Mouse (Mus musculus): ENCODE results near the gene Pcna. TPM values are rescaled to one million over a fixed set of nuclear protein-coding genes. Genes with fewer than 3 reads are reported as not detected.

Pcna gene
- polyA plus RNA-seq, 1 experiment = 203 TPM

DNA sequence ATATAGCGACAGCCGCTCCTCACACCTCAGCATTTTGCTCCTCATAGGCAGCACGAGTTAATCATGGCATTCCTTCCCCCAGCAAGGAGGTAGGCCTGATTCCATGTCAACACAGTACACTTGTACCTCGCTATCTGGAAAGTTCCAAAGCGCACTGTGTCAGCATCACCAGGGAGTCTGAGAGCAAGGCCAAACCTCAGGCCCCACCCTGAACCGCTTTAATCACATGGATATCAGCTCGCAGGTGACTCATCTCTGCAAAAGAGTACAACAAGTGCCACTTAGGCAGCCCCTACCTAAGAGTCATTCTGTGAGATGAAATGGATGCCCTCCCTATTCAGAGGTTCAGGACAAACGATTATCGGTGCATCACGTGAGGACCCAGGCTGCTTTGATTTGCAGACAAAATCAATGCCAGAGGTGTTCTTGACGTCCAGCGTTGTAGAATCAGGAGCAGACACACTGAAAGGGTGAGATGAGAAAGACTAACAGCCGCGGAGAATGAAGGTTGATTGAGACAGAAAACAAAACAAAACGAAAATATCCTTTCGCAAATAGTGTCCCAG is 46.7 kb downstream of the Pcna start:
- TF ChIP-seq CTCF (IDR thresholded peaks at IDR 0.05; ENCODE audit: borderline replicate concordance, insufficient read depth, low read length) (no peak), POLR2A (IDR thresholded peaks at IDR 0.05; ENCODE audit: low read depth, low read length) (no peak)
- H3K4me1 ChIP-seq (ENCODE audit: control insufficient read depth, insufficient read depth, low read length) = no peaks in the 10 kb centered on the region
- no peak overlapping the region for H3K4me3 ChIP-seq (ENCODE audit: insufficient read depth, low read length)
- H3K27ac ChIP-seq (ENCODE audit: insufficient read depth, low read length) = no peak overlapping the region

DNA sequence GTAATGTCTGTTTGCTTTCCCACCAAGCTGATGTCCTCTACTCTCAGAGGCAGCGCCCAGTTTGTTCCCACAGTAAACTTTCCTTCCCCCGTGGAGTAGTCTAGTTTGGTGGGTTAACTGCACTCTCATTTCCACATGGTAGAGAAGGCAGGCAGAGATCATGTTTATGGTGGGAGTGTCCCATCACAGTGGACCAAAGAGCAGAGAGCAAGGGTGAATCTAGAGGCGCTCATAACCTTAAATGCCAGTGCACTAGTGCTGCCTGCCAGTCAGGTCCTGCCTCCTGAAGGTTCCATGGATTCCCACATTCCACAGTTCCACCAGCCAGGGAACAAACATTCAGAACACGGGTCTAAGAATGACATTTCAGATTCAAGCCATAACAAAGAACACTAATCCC is 47.6 kb downstream of the Pcna start:
- Histone ChIP-seq H3K4me3 (ENCODE audit: insufficient read depth, low read length) (no peak overlapping the region), H3K27ac (ENCODE audit: insufficient read depth, low read length) (no peak overlapping the region), H3K4me1 (ENCODE audit: control insufficient read depth, insufficient read depth, low read length) (no peaks in the 10 kb centered on the region)
- TF ChIP-seq CTCF (IDR thresholded peaks at IDR 0.05; ENCODE audit: borderline replicate concordance, insufficient read depth, low read length) = no peak
- TF ChIP-seq POLR2A (IDR thresholded peaks at IDR 0.05; ENCODE audit: low read depth, low read length) = no peak

DNA sequence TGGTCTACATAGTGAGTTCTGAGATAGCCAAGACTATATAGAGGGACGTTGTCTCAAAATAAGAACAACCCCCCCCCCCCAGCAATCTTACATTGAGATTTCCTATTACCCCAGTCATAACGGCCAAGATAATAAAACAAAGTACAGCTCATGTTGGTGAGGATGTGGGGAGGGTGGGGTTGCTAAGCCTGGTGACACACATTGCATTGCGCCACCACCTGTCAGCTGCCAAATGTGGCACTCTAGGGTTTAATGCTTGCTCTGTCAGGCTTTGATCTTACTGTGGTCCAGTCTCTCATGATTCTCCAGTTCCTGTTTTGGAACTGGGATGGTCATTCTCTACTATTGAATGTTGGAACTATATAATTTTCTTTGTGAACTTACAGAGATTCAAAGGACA is 49.3 kb downstream of the Pcna start:
- no peak overlapping the region for H3K4me3 ChIP-seq (ENCODE audit: insufficient read depth, low read length)
- no peak for TF ChIP-seq CTCF (IDR thresholded peaks at IDR 0.05; ENCODE audit: borderline replicate concordance, insufficient read depth, low read length)
- no peak overlapping the region for H3K27ac ChIP-seq (ENCODE audit: insufficient read depth, low read length)

DNA sequence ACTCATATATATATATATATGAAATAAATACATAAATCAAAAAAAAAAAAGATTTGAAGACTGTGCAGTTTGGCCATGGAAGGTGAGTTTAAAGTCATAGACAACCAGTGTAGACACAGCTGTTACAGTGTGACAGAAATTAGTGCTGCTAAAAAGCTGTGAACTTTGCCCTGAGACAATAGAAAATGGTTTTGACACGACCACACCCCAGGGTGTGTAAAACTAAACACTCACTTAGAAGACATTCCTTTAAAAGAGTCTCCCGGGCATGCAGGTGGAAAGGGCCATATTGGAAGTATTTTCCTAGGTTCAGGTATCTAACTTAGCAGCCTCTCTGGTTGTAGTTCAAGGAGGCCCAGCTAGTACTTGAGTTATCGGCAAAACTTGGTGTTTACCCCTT is 49.9 kb downstream of the Pcna start:
- Histone ChIP-seq H3K27ac (ENCODE audit: insufficient read depth, low read length) (no peak overlapping the region), H3K4me1 (ENCODE audit: control insufficient read depth, insufficient read depth, low read length) (no peaks in the 10 kb centered on the region), H3K4me3 (ENCODE audit: insufficient read depth, low read length) (no peak overlapping the region)
- TF ChIP-seq POLR2A (IDR thresholded peaks at IDR 0.05; ENCODE audit: low read depth, low read length) = no peak
- no peak for TF ChIP-seq CTCF (IDR thresholded peaks at IDR 0.05; ENCODE audit: borderline replicate concordance, insufficient read depth, low read length)

More for the DNA sequence above, 49.3 kb downstream of the Pcna start:
- no peaks in the 10 kb centered on the region for H3K4me1 ChIP-seq (ENCODE audit: control insufficient read depth, insufficient read depth, low read length)

Other genes starting within 250 kb of the Pcna start
- 3.6 and 11.9 TPM in 2 replicates for gene Rassf2, start 223.1 kb downstream of the Pcna start, polyA plus RNA-seq (2011; ENCODE audit: insufficient read length, low read depth, missing spikeins)
- 18.1 and 21.8 TPM in 2 replicates for gene Slc23a2, start 108.2 kb downstream of the Pcna start, polyA plus RNA-seq (2011; ENCODE audit: insufficient read length, low read depth, missing spikeins)
- gene Tmem230, start 5.5 kb downstream of the Pcna start, polyA plus RNA-seq (2011; ENCODE audit: insufficient read length, low read depth, missing spikeins) = 31.5 and 32.8 TPM in 2 replicates
- 52.2 and 53.5 TPM in 2 replicates for gene Cds2, start 9.8 kb upstream of the Pcna start, polyA plus RNA-seq (2011; ENCODE audit: insufficient read length, low read depth, missing spikeins)
- 0.91 and 1.1 TPM in 2 replicates for gene Prokr2, start 132.1 kb upstream of the Pcna start, polyA plus RNA-seq (2011; ENCODE audit: insufficient read length, low read depth, missing spikeins)

Data from embryonic fibroblast, embryonic 13.5 days (primary cell).